Mouse (Mus musculus) cerebellum, adult 2 months (tissue): Measurements from ENCODE around the gene Med29. TPM values are rescaled to one million over a fixed set of nuclear protein-coding genes. Genes with fewer than 3 reads are reported as not detected.

Source experiments
- DNase-seq, 2 experiments: peaks; one replicate each; pipeline ENCODE4 v3.0.0; 2021
- H3K27ac ChIP-seq: fragments of 200-500 bp; 2 replicates; pipeline ENCODE4 v1.5.1; 2012; ENCODE audit warnings: low read length, control low read depth, inconsistent platforms; ENCODE audit not compliant: insufficient read depth
- H3K27me3 ChIP-seq: fragments of 200-500 bp; 2 replicates; pipeline ENCODE4 v1.6.1; 2012; ENCODE audit warnings: inconsistent platforms, mild to moderate bottlenecking, low read length, moderate library complexity; ENCODE audit not compliant: control insufficient read depth, insufficient read depth
- H3K4me1 ChIP-seq: fragments of 200-500 bp; 2 replicates; pipeline ENCODE4 v1.6.1; 2011; ENCODE audit warnings: low read length; ENCODE audit not compliant: control insufficient read depth, insufficient read depth
- H3K4me3 ChIP-seq: fragments of 200-500 bp; replicated peaks from 2 replicates; pipeline ENCODE3; 2011; ENCODE audit warnings: mild to moderate bottlenecking, low read depth, low read length, control low read depth; ENCODE audit not compliant: insufficient read depth
- CTCF ChIP-seq: fragments of 200-500 bp; IDR thresholded peaks from 2 replicates; pipeline ENCODE4 v1.5.1; 2011; ENCODE audit warnings: low read depth, mild to moderate bottlenecking, control low read depth, low read length, moderate library complexity, borderline replicate concordance; ENCODE audit not compliant: insufficient read depth
- POLR2A ChIP-seq: fragments of 200-500 bp; IDR thresholded peaks from 2 replicates; pipeline ENCODE4 v1.6.1; 2011; ENCODE audit warnings: low read length, control low read depth, borderline replicate concordance; ENCODE audit not compliant: insufficient read depth
- WGBS: fragments of 180-500 bp; shearing (Covaris S2); methylation state at CpG from one replicate; pipeline ENCODE4 v1.1.7; 2018; 5-methylcytosine and 5-hydroxymethylcytosine counted together
- polyA plus RNA-seq: library from polyadenylated mRNA; depleted of rRNA; stranded (reverse); fragments of >200 nt; gene quantifications from 2 replicates; pipeline ENCODE4 v1.2.3, GENCODE M21; 2012

The Med29 gene
- polyA plus RNA-seq, 1 experiment = 49.5 TPM

- no peak for DNase-seq
- H3K4me1 ChIP-seq = no peaks in the 10 kb centered on the region
- 76% methylated on average over 10 of the region's 10 CpGs for WGBS
- no peak for TF ChIP-seq CTCF
- TF ChIP-seq POLR2A = no peak
- H3K27ac ChIP-seq = no peak overlapping the region
- no peak overlapping the region for H3K4me3 ChIP-seq
- no peaks in the 10 kb centered on the region for H3K27me3 ChIP-seq
Observed at GRCm38 (mm10) chr7:28359854-28360253, 32.7 kb downstream of the Med29 start.

GRCm38 (mm10) chr7:28358431-28358830 is 34.1 kb downstream of the Med29 start:
- H3K27me3 ChIP-seq = no peaks in the 10 kb centered on the region
- TF ChIP-seq POLR2A (no peak), CTCF (no peak)
- DNase-seq = no peak
- 71% methylated on average over 7 of the region's 7 CpGs for WGBS
- no peaks in the 10 kb centered on the region for H3K4me1 ChIP-seq
- no peak overlapping the region for H3K27ac ChIP-seq
- no peak overlapping the region for H3K4me3 ChIP-seq

- Histone ChIP-seq H3K27me3 (no peaks in the 10 kb centered on the region), H3K4me1 (no peaks in the 10 kb centered on the region), H3K4me3 (no peak overlapping the region), H3K27ac (no peak overlapping the region)
- WGBS = 11% methylated on average over 5 of the region's 5 CpGs
- no peak for TF ChIP-seq POLR2A
- no peak for TF ChIP-seq CTCF
- DNase-seq = no peak
Observed at GRCm38 (mm10) chr7:28357984-28358383, 34.5 kb downstream of the Med29 start.

GRCm38 (mm10) chr7:28356981-28357380 is 35.5 kb downstream of the Med29 start:
- no peaks in the 10 kb centered on the region; the same call in 1 of the 2 replicates for H3K4me1 ChIP-seq
- H3K27me3 ChIP-seq = no peaks in the 10 kb centered on the region
- TF ChIP-seq CTCF = no peak
- no peak for TF ChIP-seq POLR2A
- no peak overlapping the region for H3K4me3 ChIP-seq
- WGBS = 16% methylated on average over 5 of the region's 5 CpGs
- H3K27ac ChIP-seq = no peak overlapping the region; the same call in 1 of the 2 replicates
- DNase-seq = no peak

- WGBS = 93% methylated on average over 3 of the region's 3 CpGs
- Histone ChIP-seq H3K27ac (no peak overlapping the region), H3K4me1 (peaks cover 5% of the 10 kb centered on the region; the same call in 1 of the 2 replicates), H3K27me3 (no peaks in the 10 kb centered on the region), H3K4me3 (no peak overlapping the region)
- DNase-seq = no peak
- TF ChIP-seq CTCF (no peak), POLR2A (no peak)
Observed at GRCm38 (mm10) chr7:28355221-28355620, 37.3 kb downstream of the Med29 start.

- no peak overlapping the region for H3K27ac ChIP-seq
- 90% methylated on average over 3 of the region's 3 CpGs for WGBS
- no peak for TF ChIP-seq POLR2A
- TF ChIP-seq CTCF = no peak
- H3K4me3 ChIP-seq = no peak overlapping the region
- DNase-seq = no peak
- H3K4me1 ChIP-seq = peaks cover 5% of the 10 kb centered on the region; the same call in 1 of the 2 replicates
- H3K27me3 ChIP-seq = no peaks in the 10 kb centered on the region
Observed at GRCm38 (mm10) chr7:28354596-28354995, 37.9 kb downstream of the Med29 start.

- Histone ChIP-seq H3K4me3 (no peak overlapping the region), H3K4me1 (peaks cover 5% of the 10 kb centered on the region; the same call in 1 of the 2 replicates), H3K27me3 (no peaks in the 10 kb centered on the region), H3K27ac (no peak overlapping the region)
- no peak for DNase-seq
- no peak for TF ChIP-seq POLR2A
- TF ChIP-seq CTCF = no peak
- 77% methylated on average over 3 of the region's 3 CpGs for WGBS
Observed at GRCm38 (mm10) chr7:28354113-28354581, 38.4 kb downstream of the Med29 start.

GRCm38 (mm10) chr7:28353267-28353666 is 39.2 kb downstream of the Med29 start:
- Histone ChIP-seq H3K4me1 (peaks cover 5% of the 10 kb centered on the region; the same call in 1 of the 2 replicates), H3K4me3 (no peak overlapping the region), H3K27ac (no peak overlapping the region), H3K27me3 (no peaks in the 10 kb centered on the region)
- TF ChIP-seq POLR2A (no peak), CTCF (no peak)
- DNase-seq = no peak
- 81% methylated on average over 2 of the region's 2 CpGs for WGBS

DNA sequence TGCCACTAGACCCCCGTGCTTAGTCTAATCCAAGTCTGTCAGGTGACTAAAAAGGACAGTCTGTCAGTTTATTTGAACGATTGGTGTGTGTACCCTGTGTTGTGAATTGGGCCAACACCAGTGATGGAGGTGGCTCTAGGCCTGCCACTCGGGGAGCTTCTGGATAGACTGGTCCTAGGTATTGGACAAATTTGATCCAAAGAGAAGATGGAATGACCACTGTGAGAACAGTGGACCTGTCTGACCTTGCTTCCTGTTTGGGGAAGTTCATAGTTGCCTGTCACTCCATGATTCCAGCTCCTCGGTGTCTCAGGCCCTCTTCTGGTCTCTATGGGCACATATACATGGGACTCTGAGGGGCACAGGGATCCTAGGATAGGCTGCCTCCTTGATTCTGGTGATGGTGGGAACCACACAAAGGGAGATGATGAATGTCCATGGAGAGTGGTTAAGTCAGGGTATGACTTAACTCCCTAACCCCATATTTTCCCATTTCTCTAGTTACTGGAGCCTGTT is 40.8 kb downstream of the Med29 start:
- Histone ChIP-seq H3K4me3 (peak overlapping the region; percentile 37), H3K27ac (no peak overlapping the region), H3K27me3 (no peaks in the 10 kb centered on the region), H3K4me1 (peaks cover 5% of the 10 kb centered on the region; the same call in 1 of the 2 replicates)
- no peak for TF ChIP-seq POLR2A
- no peak for TF ChIP-seq CTCF
- WGBS = 28% methylated on average over 4 of the region's 4 CpGs
- DNase-seq = no peak
